Mouse (Mus musculus) spleen, adult 2 months (tissue): ENCODE results near the gene Defb22.

ENCODE experiments used
- CTCF ChIP-seq: fragments of 200-500 bp; IDR thresholded peaks from 2 replicates; pipeline ENCODE4 v1.5.1; 2011; ENCODE audit warnings: mild to moderate bottlenecking, inconsistent platforms; ENCODE audit not compliant: insufficient read depth, insufficient read length, insufficient replicate concordance; ENCODE audit errors: extremely low read depth
- POLR2A ChIP-seq: fragments of 200-500 bp; IDR thresholded peaks from 2 replicates; pipeline ENCODE4 v1.6.1; 2011; ENCODE audit warnings: low read depth, low read length, inconsistent platforms

- TF ChIP-seq CTCF: no peak
- no peak for TF ChIP-seq POLR2A
These were observed 42.5 kb downstream of the Defb22 start for GRCm38 (mm10) chr2:152447461-152447860.
